Comparison of ENCODE assay signal across 9 mouse cellular contexts in the genomic region with DNA sequence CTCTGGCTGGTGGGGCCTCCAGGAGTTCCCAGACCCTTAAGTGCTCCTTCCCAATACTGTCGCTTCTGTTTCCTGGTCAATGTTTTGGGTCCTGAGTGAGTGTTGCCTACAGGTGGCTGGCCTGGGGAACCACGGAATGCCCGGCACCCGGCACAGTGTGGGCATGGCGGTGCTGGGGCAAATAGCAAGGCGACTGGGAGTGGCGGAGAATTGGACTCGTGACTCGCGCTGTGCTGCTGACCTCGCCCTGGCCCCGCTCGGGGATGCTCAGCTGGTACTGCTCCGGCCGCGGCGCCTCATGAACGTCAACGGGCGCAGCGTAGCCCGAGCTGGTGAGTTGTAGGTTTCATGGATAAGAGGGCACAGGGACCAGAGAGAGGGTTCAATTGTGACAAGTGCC. TPM values are rescaled to one million over a fixed set of nuclear protein-coding genes. Genes with fewer than 3 reads are reported as not detected.
DNase-seq lines count a peak whose midpoint lies in the region; ATAC-seq and TF ChIP-seq lines count a peak whose summit lies in the region.
"Had no signal": no experiment of that assay in that cellular context is flagged by ENCODE, and none has a peak within 500 bp of the region (broad histone marks: within the 10 kb centered on the region; RNA-seq: fewer than 3 reads in every experiment).

No protein-coding gene starts in this region.

- H3K9me3 ChIP-seq in forebrain, embryonic 10.5 days, result no peaks in the 10 kb centered on the region
- H3K9me3 ChIP-seq in liver, embryonic 12.5 days (replicated peaks), result no peaks in the 10 kb centered on the region

- H3K4me2 ChIP-seq in liver, embryonic 12.5 days, result peak overlapping the region; percentile 93

- H3K36me3 ChIP-seq in forebrain, embryonic 10.5 days (replicated peaks), result no peaks in the 10 kb centered on the region
- H3K36me3 ChIP-seq in liver, embryonic 12.5 days, result no peaks in the 10 kb centered on the region; the same call in 1 of the 2 replicates

- H3K27me3 ChIP-seq in forebrain, embryonic 10.5 days (ENCODE audit: poor library complexity, severe bottlenecking), result peaks cover 15% of the 10 kb centered on the region
- no peaks in the 10 kb centered on the region; the same call in 1 of the 2 replicates for H3K27me3 ChIP-seq in liver, embryonic 12.5 days (replicated peaks)

- TF ChIP-seq CTCF in gastrocnemius, adult 2 months (IDR thresholded peaks at IDR 0.05), result no peak

- peak overlapping the region; percentile 90 for H3K4me3 ChIP-seq in gastrocnemius, adult 2 months
- H3K4me3 ChIP-seq in forebrain, embryonic 10.5 days, result peak overlapping the region; percentile 73
- peak overlapping the region; percentile 71 for H3K4me3 ChIP-seq in liver, embryonic 12.5 days

- H3K9ac ChIP-seq in liver, embryonic 12.5 days, result peak overlapping the region; percentile 67

- no peak for ATAC-seq in liver, embryonic 12.5 days
- no peak for ATAC-seq in activated CD4-positive, CD25-positive, alpha-beta regulatory T cell, adult 4 months

- peak overlapping the region; percentile 91 for H3K27ac ChIP-seq in gastrocnemius, adult 2 months
- 0 out of 2 replicates have a peak overlapping the region, but pooled peaks have one; percentile 1 for H3K27ac ChIP-seq in forebrain, embryonic 10.5 days
- H3K27ac ChIP-seq in liver, embryonic 12.5 days, result no peak overlapping the region

- DNase-seq in gastrocnemius, adult 2 months, result no peak
- DNase-seq in gastrocnemius, adult 18-20 months (ENCODE audit: low spot score), result no peak
- DNase-seq in 3134 (ENCODE audit: extremely low read depth, insufficient read length, low spot score), result peak; percentile 76
- no peak for DNase-seq in forebrain, embryonic 10.5 days (ENCODE audit: extremely low spot score, low spot score)
- DNase-seq in layer of hippocampus, adult 18-20 months (ENCODE audit: low spot score in 2 of 2), result no peak
- DNase-seq in layer of hippocampus, postnatal 10 days (ENCODE audit: low spot score in 2 of 2), result no peak

- intact Hi-C loops in gastrocnemius, adult 2 months (cut with DNase I), result no loop called here

- peaks cover 40% of the 10 kb centered on the region for H3K4me1 ChIP-seq in forebrain, embryonic 10.5 days
- H3K4me1 ChIP-seq in liver, embryonic 12.5 days, result peaks cover 33% of the 10 kb centered on the region

- WGBS in forebrain, embryonic 10.5 days, result 22% methylated on average over 22 of the region's 22 CpGs
- 33% methylated on average over 22 of the region's 22 CpGs for WGBS in liver, embryonic 12.5 days (ENCODE audit: insufficient replicate concordance)

RNA-seq across cellular contexts. Expression of a gene that starts 0.6 kb away (rescaled TPM):
- total RNA-seq in gastrocnemius, adult 2 months (2021), result 1 to 10 TPM; 1.3 to 2.5 TPM
- total RNA-seq in gastrocnemius, adult 18-20 months (2021), result 1 to 10 TPM; 1.2 to 1.6 TPM
- polyA plus RNA-seq in forebrain, embryonic 10.5 days (2016; fragmentation: Nextera tagmentation; extraction: Ambion mirVana), result 4.4 and 5.1 TPM in 2 replicates
- 3.3 and 3.5 TPM in 2 replicates for polyA plus RNA-seq in liver, embryonic 12.5 days (2016; fragmentation: Nextera tagmentation; extraction: Ambion mirVana)
- total RNA-seq in layer of hippocampus, adult 18-20 months (2021), result 1 to 10 TPM; 6.0 to 7.5 TPM
- total RNA-seq in layer of hippocampus, postnatal 10 days (2021), result 10 to 100 TPM in 1 of 2 experiments, 1 to 10 TPM in 1; 5.4 to 11.5 TPM
- polyA plus RNA-seq in activated CD4-positive, CD25-positive, alpha-beta regulatory T cell, adult 4 months (2017; shearing (Covaris generic)), result 1 to 10 TPM; 4.9 to 6.3 TPM

RNA-seq across cellular contexts. Expression of a gene that starts 0.8 kb away (rescaled TPM):
- not detected for total RNA-seq in gastrocnemius, adult 2 months (2021)
- total RNA-seq in gastrocnemius, adult 18-20 months (2021), result under 1 TPM in 1 of 2 experiments, not detected in 1; 0.09 TPM
- polyA plus RNA-seq in forebrain, embryonic 10.5 days (2016; fragmentation: Nextera tagmentation; extraction: Ambion mirVana), result 0.32 and 0.36 TPM in 2 replicates
- 0.12 and 0.26 TPM in 2 replicates for polyA plus RNA-seq in liver, embryonic 12.5 days (2016; fragmentation: Nextera tagmentation; extraction: Ambion mirVana)
- 1 to 10 TPM in 1 of 2 experiments, under 1 TPM in 1; 0.94 to 1.2 TPM for total RNA-seq in layer of hippocampus, adult 18-20 months (2021)
- under 1 TPM; 0.71 to 0.94 TPM for total RNA-seq in layer of hippocampus, postnatal 10 days (2021)
- polyA plus RNA-seq in activated CD4-positive, CD25-positive, alpha-beta regulatory T cell, adult 4 months (2017; shearing (Covaris generic)), result under 1 TPM; 0.61 to 0.65 TPM
- total RNA-seq: hematopoietic stem cell, adult 5-6 weeks had no signal

RNA-seq across cellular contexts. Expression of a gene that starts 8.0 kb away (rescaled TPM):
- not detected for total RNA-seq in gastrocnemius, adult 2 months (2021)
- total RNA-seq in gastrocnemius, adult 18-20 months (2021), result not detected
- polyA plus RNA-seq in forebrain, embryonic 10.5 days (2016; fragmentation: Nextera tagmentation; extraction: Ambion mirVana), result 1.1 and 1.2 TPM in 2 replicates
- polyA plus RNA-seq in liver, embryonic 12.5 days (2016; fragmentation: Nextera tagmentation; extraction: Ambion mirVana), result 0.44 and 0.54 TPM in 2 replicates
- 1 to 10 TPM; 1.5 to 1.7 TPM for total RNA-seq in layer of hippocampus, adult 18-20 months (2021)
- total RNA-seq in layer of hippocampus, postnatal 10 days (2021), result under 1 TPM; 0.75 to 0.76 TPM
- polyA plus RNA-seq in activated CD4-positive, CD25-positive, alpha-beta regulatory T cell, adult 4 months (2017; shearing (Covaris generic)), result not detected
- total RNA-seq: hematopoietic stem cell, adult 5-6 weeks had no signal

RNA-seq across cellular contexts. Expression of a gene that starts 19.2 kb away (rescaled TPM):
- total RNA-seq in gastrocnemius, adult 2 months (2021), result 1 to 10 TPM; 3.7 to 4.9 TPM
- 1 to 10 TPM; 4.1 to 4.8 TPM for total RNA-seq in gastrocnemius, adult 18-20 months (2021)
- polyA plus RNA-seq in forebrain, embryonic 10.5 days (2016; fragmentation: Nextera tagmentation; extraction: Ambion mirVana), result 54.0 and 54.9 TPM in 2 replicates
- 35.9 and 36.6 TPM in 2 replicates for polyA plus RNA-seq in liver, embryonic 12.5 days (2016; fragmentation: Nextera tagmentation; extraction: Ambion mirVana)
- 10 to 100 TPM; 30.2 to 32.1 TPM for total RNA-seq in layer of hippocampus, adult 18-20 months (2021)
- total RNA-seq in layer of hippocampus, postnatal 10 days (2021), result 10 to 100 TPM; 28.9 to 32.9 TPM
- polyA plus RNA-seq in activated CD4-positive, CD25-positive, alpha-beta regulatory T cell, adult 4 months (2017; shearing (Covaris generic)), result 10 to 100 TPM; 58.9 to 62.2 TPM

RNA-seq across cellular contexts. Expression of a gene that starts 35.4 kb away (rescaled TPM):
- total RNA-seq in gastrocnemius, adult 2 months (2021), result not detected
- not detected for total RNA-seq in gastrocnemius, adult 18-20 months (2021)
- 0.69 and 1.2 TPM in 2 replicates for polyA plus RNA-seq in forebrain, embryonic 10.5 days (2016; fragmentation: Nextera tagmentation; extraction: Ambion mirVana)
- not detected in 2 replicates for polyA plus RNA-seq in liver, embryonic 12.5 days (2016; fragmentation: Nextera tagmentation; extraction: Ambion mirVana)
- total RNA-seq in layer of hippocampus, adult 18-20 months (2021), result 1 to 10 TPM; 1.5 to 1.8 TPM
- 1 to 10 TPM; 2.1 to 3.2 TPM for total RNA-seq in layer of hippocampus, postnatal 10 days (2021)
- under 1 TPM in 1 of 2 experiments, not detected in 1; 0.99 TPM for polyA plus RNA-seq in activated CD4-positive, CD25-positive, alpha-beta regulatory T cell, adult 4 months (2017; shearing (Covaris generic))
- total RNA-seq: hematopoietic stem cell, adult 5-6 weeks had no signal
